Mouse (Mus musculus): ENCODE results near the gene Magi2. TPM values are rescaled to one million over a fixed set of nuclear protein-coding genes. Genes with fewer than 3 reads are reported as not detected.

Gene Magi2
- total RNA-seq, 2 experiments from 2014 or later, result 2.2 to 2.4 TPM

DNA sequence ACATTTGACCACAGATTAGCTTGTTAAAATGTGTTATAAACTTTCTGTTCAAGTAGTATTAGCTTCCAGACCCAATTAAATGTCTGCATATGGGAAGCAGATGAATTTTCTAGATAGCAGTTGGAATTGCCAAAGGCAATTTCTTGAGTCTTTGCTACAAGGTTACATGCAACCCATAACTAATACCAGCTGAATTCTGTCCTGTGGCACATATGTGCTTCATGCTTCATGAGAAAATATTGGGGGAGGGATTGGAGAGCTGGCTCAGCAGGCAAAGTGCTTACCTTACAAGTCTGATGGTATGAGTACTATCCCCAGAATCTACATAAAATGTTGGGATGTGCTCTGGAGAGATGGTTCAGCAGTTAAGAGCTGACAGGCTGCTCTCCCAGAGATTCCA is 499.4 kb downstream of the Magi2 start:
- intact Hi-C loops (cut with DNase I), result no loop called here

DNA sequence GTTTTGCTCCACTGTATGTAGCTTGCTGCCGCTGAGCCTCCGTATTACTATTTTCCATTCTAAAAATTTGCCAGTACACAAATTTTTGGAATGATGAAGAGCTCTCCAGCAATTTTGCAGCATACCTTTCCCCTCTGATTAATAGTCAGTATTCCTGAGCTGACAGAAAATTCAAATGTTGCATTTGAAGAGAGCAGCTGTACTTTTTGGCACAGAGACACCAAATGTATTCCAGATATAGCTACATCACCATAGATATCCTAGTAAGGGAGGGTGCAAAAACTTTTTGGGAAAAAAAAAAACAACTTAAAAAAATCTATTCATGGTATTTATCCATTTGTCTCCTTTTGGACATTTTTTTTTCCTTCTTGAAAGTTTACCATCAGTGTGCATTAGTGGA is 518.5 kb downstream of the Magi2 start:
- intact Hi-C loops (cut with DNase I), result no loop called here
- DNase-seq, result no peak

More for the DNA sequence above, 499.4 kb downstream of the Magi2 start:
- DNase-seq, result no peak

DNA sequence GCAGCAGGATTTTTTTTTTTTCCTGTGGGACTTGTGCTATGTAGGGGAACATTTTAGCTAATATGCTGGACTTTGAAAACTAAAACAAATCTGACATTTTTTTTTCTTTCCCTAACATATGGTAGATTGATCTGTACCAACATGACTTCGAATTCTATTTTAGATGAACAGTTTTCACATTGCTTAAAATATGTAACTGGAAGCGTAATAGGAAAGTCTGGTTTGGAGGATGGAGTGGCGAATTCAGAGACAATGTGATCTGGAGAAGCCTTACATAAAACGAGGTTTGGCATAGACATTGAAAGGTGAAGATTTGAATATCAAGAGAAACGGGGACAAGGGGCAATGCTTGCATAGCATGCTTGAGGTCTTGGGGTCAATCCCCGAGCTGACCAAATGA is 519.1 kb downstream of the Magi2 start:
- DNase-seq, result no peak
- intact Hi-C loops (cut with DNase I), result no loop called here

DNA sequence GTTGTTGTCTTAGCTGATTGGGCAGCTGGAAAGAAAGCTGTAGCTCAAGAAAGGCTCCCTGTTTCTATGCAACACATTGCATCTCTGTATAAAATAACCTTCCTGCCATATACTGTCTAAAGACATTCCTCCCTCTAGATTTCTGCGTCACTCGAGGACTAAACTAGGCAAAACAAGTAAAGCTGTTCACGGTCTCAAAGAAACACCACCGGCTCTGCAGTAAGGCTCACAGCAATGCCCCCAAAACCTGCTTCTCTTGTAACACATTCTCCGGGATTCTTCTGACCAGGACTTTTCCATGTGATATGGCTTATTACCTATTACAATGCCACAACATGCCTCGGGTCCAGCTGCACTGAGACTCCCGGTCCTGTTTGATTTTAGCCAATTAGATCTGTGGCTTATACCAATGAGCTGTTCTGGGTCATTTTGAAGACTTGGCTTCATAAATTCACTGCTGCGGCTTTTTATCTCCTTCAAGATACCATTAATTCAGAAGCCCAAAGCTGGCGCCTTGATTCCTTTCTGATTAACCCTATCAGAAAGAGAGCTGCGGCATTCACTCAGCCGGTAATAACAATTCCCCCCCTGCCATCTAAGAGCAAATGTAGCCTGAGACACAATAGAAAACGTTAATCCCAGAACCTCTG is 520.2 kb downstream of the Magi2 start:
- intact Hi-C loops (cut with DNase I), result no loop called here
- DNase-seq, result no peak

DNA sequence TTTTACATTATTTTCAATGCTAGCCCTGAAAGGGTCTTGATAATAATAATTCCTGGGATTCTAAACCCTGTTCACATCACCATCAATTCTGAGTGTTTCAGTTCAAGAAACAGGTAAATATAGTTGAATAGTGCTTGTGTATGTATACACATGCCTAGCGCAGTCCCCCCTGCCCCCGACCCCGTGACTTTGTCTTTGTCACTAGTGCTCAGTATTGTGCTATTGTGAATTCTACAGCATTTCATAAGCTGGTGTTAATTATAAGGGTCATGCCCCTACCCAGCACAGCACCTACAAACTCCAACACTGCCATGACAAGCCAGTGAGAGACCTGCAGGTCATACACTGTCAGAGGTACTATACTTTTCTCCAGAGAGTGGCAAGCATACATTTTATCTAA is 520.8 kb downstream of the Magi2 start:
- intact Hi-C loops (cut with DNase I), result no loop called here

DNA sequence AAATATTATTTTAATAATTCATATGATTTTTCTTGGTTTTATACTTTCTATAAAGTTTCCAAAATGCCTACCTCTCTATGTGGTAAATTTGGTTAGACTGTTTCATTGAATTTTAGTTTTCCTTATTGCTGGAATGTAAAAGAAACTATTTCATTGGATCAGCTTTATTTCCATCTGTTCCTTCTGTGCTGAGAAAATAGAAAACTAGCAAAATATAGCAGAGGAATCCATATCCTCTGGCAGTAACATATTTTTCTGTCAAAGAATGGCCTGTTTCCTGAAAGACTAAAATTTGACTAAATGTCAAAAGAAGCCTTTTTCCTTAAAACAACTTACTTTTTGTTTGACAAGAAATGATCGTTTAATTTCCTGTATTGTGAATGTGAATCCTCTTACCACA is 552.4 kb downstream of the Magi2 start:
- DNase-seq, result no peak
- intact Hi-C loops (cut with DNase I), result no loop called here

More for the DNA sequence above, 520.8 kb downstream of the Magi2 start:
- DNase-seq, result no peak

DNA sequence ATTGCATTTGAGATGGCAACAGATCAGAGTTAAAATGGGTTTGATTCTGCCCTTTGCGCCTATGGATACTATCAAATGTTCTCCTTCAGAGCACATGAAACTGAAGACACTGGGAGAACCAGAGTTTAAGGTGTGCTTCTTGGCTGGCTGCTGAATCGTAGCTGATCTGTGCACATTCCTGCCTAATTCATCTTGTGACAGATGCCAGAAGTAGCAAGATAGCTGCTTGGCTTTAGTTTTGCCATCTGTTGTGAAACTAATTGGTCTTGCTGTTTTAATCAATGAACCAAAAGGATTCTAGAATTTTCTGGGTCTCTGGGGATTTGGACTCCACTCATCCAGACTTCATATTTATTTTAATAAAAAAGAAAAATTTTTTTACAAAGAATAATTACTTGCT is 553.2 kb downstream of the Magi2 start:
- DNase-seq, result no peak
- intact Hi-C loops (cut with DNase I), result no loop called here

DNA sequence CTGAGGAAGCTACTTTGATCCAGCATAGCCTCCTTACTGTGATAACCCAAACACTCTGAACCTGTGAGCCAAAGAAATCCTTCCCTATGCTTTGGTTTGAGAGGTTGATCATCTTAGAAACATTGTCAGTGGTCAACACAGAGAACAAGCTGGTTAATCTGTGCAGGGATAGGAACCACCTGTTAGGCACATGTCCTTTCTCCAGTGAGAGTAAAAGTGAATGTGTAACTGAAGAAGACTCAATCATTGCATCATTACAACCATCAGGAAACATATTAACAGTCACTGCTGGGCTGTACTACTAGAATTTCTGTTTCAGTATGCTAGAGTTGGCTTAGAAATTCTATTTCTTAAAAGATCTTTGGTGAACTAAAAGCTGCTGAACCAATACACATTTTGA is 558.5 kb downstream of the Magi2 start:
- intact Hi-C loops (cut with DNase I), result no loop called here
- no peak for DNase-seq

DNA sequence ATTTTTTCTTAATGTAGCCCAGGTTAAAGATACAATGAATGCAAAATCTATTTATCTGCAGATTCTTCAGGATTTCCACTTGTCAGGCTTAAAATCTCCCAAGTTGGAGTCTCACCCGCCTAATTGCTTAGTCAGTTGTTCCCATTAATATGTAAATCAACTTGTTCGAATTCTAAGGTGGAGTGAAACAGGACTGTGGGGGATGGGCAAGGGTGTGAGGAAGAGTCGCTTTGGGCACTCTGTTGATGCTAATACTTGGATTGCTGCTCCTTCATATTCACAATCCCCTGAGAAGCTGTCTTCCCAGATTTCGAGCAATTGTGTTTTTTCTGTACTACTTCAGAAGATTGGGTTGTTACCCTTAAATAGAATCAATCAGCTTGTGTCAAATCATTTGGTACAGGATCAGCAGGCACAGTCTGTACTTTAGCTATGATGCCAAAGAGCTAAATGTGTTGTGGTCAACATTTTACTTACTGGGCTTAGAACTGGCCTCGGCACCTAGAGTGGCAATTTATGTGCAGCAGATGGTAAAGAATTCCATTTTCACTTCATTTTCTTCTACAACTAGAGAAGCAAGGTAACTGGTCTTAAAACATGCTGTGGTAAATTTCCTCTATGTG is 560.8 kb downstream of the Magi2 start:
- intact Hi-C loops (cut with DNase I), result no loop called here
- no peak for DNase-seq

DNA sequence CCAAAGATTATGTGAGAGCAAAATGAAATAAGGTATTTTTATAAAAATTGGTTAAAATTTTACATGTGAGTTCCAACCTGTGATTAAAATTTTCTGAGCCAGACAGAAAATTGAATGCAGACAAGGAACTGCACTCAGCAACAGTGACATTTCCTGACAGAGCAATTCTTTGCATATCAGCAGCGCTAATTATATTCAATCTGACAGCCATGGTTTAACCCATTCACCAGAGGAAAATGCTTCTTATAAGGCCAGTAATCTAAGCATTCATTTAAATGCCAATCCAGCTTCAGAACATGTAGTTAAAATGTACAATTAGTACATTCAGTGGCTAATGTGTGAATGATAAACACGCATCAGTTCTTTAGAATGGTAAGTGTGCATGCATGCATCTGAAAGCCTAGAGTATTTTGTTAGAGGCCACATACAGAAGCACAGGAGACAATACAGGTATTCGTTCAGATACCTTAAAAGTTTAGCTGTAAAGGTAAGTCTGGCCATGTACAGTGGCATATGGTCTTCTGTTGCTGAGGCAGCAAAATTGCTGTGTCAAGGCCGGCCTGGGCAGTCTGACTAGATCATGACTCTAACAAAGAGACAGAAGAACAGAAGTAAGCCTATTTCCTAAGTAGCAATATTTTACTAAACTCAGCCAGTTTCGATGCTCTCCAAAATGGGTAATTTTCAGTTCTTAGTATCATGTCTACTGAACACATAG is 576.4 kb downstream of the Magi2 start:
- intact Hi-C loops (cut with DNase I), result no loop called here
- no peak for DNase-seq

DNA sequence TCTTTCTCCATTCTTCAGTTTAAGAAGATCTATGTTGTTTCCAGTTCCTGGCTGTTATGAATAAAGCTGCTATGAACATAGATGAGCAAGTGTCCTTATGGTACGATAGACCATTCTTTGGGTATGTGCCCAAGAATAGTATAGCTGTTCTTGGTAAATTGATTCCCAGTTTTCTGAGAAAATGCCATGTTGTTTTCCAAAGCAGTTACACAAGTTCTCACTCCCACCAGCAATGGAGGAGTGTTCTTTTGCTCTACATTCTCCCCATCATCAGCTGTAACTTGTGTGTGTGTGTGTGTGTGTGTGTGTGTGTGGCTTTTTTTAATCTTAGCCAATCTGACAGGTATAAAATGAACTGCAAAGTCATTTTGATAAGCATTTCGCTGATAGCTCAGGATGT is 595.7 kb downstream of the Magi2 start:
- DNase-seq, result no peak
- intact Hi-C loops (cut with DNase I), result no loop called here

DNA sequence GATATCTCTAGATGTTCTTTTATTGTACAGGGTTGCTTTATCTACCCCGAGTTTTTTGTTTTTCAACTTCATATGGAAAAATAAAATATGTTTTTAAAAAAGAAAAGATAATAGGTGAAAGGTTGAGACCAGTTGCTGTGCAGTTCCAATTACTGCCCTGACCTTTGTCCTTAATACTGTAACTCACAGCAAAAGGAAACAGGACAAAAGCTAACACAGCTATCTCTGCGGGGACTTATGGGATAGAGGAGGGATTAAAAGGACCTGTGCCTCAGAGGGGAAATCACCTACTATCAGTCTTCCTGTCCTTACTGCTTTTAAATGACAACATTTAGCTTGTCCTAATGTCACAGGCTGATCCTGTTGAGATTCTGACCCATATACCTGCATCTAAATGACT is 599.1 kb downstream of the Magi2 start:
- DNase-seq, result no peak
- intact Hi-C loops (cut with DNase I), result no loop called here

DNA sequence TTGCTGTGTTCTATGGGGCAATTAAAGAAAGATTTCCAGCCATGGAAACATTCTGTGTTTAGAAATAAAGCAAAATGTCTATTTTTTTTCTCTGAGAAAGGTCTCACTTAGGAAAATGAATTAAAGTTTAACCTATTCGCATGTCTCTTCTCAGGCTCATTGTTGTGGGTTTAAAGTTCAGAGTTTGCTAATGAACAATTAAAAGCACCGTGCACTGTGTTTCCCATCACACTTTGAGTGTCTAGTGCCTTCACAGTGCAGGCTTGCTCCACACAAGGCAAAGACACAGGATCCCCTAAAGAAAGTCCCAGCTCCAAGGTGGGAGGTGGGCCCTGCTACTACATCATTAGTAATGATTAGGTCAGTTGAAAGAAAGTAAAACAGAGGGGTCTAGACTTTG is 602.5 kb downstream of the Magi2 start:
- intact Hi-C loops (cut with DNase I), result no loop called here
- DNase-seq, result no peak

DNA sequence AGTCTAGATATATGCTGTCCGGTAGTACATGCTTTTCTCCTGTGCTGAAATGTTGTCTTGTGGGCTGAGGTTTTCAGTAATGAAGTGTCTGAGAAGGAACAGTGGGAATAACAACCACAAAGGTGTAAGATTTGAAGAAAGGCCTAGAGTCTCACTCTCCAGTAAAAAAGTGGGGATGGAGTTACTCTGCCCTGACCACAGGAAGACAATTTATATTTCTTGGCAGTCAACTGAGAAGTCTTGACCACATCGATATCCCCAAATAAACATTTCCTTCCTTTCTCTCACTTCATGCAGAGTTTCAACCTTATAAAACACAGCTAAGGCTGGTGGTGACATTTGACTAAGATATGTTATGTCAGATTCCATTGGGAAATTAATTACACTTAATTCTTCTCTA is 636.0 kb downstream of the Magi2 start:
- intact Hi-C loops (cut with DNase I), result no loop called here
- no peak for DNase-seq

DNA sequence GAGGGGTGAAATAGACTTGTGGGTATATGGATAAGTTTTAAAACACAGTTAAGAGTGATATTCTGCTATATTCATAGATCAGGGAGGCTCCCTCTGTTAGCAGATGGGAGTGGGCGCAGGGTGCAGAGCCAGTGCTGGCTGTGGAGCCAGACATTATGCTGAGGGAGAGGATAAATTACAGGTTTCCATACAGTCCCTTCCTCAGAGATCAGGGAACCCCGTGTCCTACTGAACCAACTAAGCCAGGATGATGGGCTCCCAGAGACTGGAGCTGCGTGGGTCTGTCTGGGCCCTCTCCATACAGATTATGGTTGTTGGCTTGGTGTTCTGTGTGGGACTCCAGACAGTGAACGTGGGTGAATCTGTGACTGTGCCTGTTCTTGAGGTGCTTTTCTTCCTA is 643.6 kb downstream of the Magi2 start:
- no peak for DNase-seq
- intact Hi-C loops (cut with DNase I), result no loop called here

DNA sequence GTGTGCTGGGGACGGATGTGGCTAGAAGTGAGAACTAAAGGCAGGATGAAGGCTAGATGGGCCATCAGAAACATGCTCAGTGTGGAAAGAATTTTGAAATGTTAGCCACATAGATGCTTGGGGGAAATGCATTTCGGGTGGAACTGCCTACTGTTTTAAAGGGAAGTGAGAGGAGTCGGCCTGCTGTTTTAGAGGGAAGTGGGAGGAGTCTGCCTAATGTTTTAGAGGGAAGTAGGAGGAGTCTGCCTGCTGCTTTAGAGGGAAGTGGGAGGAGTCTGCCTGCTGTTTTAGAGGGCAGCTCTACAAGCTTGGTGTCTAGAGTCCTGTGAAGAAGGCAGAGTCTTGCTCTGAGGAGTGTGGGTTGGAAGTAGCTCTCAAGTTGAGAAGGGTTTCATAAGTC is 664.9 kb downstream of the Magi2 start:
- no peak for DNase-seq
- intact Hi-C loops (cut with DNase I), result no loop called here

DNA sequence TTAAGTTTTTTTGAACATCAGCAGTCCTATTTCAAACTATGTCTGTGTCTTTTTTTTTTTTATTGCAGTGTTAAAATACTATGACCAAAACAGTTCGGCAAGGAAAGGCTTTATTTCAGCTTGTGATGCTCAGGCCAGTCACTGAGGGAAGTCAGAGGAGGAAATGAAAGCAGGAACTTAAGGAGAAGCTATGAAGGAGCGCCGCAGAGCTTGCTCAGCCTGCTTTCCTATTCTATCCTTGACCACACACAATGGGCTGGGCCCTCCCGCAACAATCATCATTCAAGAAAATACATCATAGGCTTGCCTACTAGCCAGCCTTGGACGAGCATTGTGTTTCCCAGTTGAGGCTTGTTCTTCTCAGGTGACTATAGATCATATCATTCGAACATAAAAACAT is 669.1 kb downstream of the Magi2 start:
- intact Hi-C loops (cut with DNase I), result no loop called here
- DNase-seq, result no peak

DNA sequence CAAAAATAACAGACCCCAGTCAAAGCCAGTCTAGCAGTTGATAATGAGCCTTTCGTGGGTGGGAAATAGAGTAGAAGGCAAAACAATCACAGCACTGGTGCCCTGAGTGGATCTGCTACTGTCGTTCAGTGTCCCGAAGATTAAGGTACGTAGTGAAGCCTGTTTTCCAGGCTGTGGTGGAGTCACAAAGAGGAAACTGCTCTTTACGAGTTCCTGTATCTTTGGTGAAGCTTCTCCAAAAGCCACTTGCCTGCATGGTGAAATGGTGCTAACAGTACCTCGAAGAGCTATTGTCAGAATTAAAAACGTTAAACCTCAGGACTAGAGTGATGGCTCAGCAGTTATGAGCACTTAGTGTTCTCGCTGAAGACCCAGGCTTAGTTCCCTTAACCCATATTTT is 674.8 kb downstream of the Magi2 start:
- intact Hi-C loops (cut with DNase I), result no loop called here
- DNase-seq, result no peak

DNA sequence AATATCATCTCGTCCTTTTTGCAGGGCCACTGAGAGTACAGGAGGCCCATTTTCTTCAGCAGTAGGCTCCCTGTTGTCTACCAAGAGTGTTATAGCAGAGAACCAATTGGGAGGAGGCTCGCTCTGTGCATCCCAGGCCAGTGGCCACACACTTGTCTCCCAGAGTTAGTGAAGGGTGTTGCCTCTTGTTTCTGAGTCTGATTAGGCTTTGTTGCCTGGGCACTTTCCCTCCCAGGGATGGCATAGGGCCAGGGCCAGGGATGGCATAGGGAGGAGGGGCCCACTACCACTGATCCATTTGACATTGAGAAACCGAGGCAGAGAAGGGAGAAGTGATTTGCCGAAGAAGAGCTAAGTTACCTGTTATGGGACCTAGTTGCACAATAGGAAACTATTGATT is 679.8 kb downstream of the Magi2 start:
- no peak for DNase-seq
- intact Hi-C loops (cut with DNase I), result no loop called here

DNA sequence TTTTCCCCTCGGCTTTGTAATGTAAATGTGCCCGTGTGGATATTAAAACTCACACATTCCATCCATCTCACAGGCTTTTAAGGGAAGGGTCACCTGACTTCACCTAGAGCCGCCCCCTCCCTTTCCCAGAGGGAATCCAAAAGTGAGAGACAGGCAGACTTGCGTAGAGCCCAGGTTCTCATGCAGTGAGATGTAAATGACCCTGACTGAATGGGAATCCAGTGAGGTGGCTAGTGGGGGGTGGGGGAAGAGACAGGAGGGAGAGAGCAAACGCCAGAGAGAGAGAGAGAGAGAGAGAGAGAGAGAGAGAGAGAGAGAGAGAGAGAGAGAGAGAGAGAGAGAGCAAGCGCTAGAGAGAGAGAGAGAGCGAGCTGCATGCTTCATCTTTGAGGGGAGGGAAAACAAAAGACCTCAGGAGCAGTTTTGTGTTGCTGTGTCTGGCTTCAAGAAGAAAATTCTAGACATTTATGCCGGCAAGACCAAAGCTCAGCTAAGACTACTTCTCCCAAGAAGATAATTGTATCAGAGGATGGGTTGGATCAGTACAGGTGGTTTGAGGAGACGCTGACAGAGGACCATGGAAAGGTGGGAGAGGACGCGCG is 680.6 kb downstream of the Magi2 start:
- intact Hi-C loops (cut with DNase I), result no loop called here

DNA sequence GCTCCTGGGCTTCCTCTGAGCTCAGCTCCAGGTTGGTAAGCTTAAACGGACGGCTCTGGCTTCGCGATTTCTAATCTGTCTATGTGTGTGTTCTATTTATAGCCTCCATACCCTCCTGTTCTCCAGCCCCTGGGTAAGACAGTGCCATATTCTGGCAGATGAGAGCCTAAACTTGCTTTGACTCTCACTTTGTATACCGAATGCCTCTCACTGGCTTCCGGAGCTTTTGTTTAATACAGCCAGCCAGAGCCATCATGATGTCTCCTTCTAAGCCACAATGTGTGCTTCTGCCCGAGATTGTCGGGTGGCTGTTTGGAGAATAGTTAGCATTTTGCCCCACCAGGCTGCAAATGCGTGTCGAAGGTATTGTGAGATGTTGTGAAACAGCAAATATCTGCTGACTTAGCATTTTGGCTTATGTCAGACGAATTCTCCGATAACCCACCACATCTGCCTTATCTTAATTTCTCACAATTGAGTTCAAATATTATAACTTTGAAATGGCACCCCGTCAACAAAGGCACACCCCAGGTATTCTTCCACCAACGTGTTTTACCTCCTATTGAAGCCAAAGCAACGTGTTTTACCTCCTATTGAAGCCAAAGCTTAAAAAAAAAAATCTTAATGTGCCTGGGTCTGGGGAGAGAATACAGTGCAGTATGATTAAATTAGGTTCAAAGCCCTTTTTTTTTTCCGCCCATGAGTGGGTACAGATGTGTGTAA is 681.3 kb downstream of the Magi2 start:
- DNase-seq, result no peak
- intact Hi-C loops (cut with DNase I), result no loop called here

More for the DNA sequence above, 680.6 kb downstream of the Magi2 start:
- no peak for DNase-seq

All from heart, postnatal 10 days (tissue).